Mouse (Mus musculus) intestine, embryonic 15.5 days (tissue): Measurements from ENCODE around the gene Traf7. TPM values are rescaled to one million over a fixed set of nuclear protein-coding genes. Genes with fewer than 3 reads are reported as not detected.

Source experiments
- ATAC-seq: fragments of 200-750 bp; cut with Nextera tagmentation; 2 replicates; pipeline ENCODE4 v1.8.0; 2017; ENCODE audit warnings: moderate TSS enrichment, moderate library complexity
- H3K27ac ChIP-seq: fragments of 300-500 bp; sonication (generic); 2 replicates; pipeline ENCODE4 v1.5.1; 2015; ENCODE audit warnings: mild to moderate bottlenecking, inconsistent platforms
- H3K27me3 ChIP-seq: fragments of 300-500 bp; sonication (generic); replicated peaks from 2 replicates; pipeline ENCODE4 v1.6.1; 2015; ENCODE audit warnings: inconsistent platforms
- H3K36me3 ChIP-seq: fragments of 300-500 bp; sonication (generic); 2 replicates; pipeline ENCODE4 v1.6.1; 2015; ENCODE audit warnings: inconsistent platforms
- H3K4me1 ChIP-seq: fragments of 300-500 bp; sonication (generic); replicated peaks from 2 replicates; pipeline ENCODE4 v1.6.1; 2015; ENCODE audit warnings: inconsistent platforms
- H3K4me2 ChIP-seq: fragments of 300-500 bp; sonication (generic); replicated peaks from 2 replicates; pipeline ENCODE4 v1.6.1; 2015; ENCODE audit warnings: mild to moderate bottlenecking, inconsistent platforms
- H3K4me3 ChIP-seq: fragments of 300-500 bp; sonication (generic); replicated peaks from 2 replicates; pipeline ENCODE4 v1.5.1; 2015; ENCODE audit warnings: inconsistent platforms
- H3K9ac ChIP-seq: fragments of 300-500 bp; sonication (generic); 2 replicates; pipeline ENCODE4 v1.6.1; 2015; ENCODE audit warnings: inconsistent platforms
- H3K9me3 ChIP-seq: fragments of 300-500 bp; sonication (generic); 2 replicates; pipeline ENCODE4 v1.6.1; 2016; ENCODE audit warnings: inconsistent platforms
- WGBS: fragments of 180-500 bp; shearing (Covaris S2); methylation state at CpG from one replicate; pipeline ENCODE4 v1.1.7; 2015; 5-methylcytosine and 5-hydroxymethylcytosine counted together
- polyA plus RNA-seq: library from polyadenylated mRNA; unstranded; fragments of >200 nt; fragmentation: Nextera tagmentation; extraction: Ambion mirVana; gene quantifications from 2 replicates; pipeline ENCODE4 v1.2.1, GENCODE M21; 2015

Traf7 gene
- polyA plus RNA-seq, 1 experiment from 2014 or later = 81.6 TPM

DNA sequence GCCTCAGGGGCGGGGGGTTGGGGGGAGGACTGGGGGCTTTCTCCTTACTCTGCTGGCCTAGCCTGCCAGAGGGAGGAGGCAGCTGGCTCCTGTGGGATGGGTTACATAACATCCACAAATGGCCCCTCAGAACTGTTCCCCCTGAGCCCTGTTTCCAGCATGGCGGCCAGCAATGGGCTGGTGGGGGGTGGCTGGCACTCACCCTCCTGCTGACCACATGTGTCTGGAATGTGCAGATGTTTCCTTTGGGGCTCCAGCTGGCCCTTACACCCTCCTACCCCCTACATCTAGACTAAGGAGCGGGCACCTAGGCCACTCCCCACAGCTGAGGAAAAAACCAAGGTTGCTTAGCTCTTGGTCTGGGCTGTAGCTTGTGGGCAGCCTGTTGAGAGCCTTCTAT, 31.4 kb upstream of the Traf7 start:
- Histone ChIP-seq H3K9ac (peak overlapping the region; percentile 12; the same call in 1 of the 2 replicates), H3K4me1 (peaks cover 24% of the 10 kb centered on the region), H3K9me3 (no peaks in the 10 kb centered on the region), H3K27ac (peak overlapping the region; percentile 85), H3K36me3 (no peaks in the 10 kb centered on the region), H3K4me3 (no peak overlapping the region), H3K4me2 (peak overlapping the region; percentile 33; the same call in 1 of the 2 replicates), H3K27me3 (no peaks in the 10 kb centered on the region)
- peak; percentile 69 for ATAC-seq
- WGBS = 61% methylated on average over 3 of the region's 3 CpGs

GRCm38 (mm10) chr17:24558600-24559099, 30.9 kb upstream of the Traf7 start:
- Histone ChIP-seq H3K36me3 (no peaks in the 10 kb centered on the region), H3K4me2 (peak overlapping the region; percentile 33; the same call in 1 of the 2 replicates), H3K4me1 (peaks cover 24% of the 10 kb centered on the region), H3K9ac (0 out of 2 replicates have a peak overlapping the region, but pooled peaks have one; percentile 12), H3K9me3 (no peaks in the 10 kb centered on the region), H3K4me3 (no peak overlapping the region), H3K27me3 (no peaks in the 10 kb centered on the region), H3K27ac (peak overlapping the region; percentile 85)
- 40% methylated on average over 4 of the region's 4 CpGs for WGBS
- ATAC-seq = peak; percentile 67

DNA sequence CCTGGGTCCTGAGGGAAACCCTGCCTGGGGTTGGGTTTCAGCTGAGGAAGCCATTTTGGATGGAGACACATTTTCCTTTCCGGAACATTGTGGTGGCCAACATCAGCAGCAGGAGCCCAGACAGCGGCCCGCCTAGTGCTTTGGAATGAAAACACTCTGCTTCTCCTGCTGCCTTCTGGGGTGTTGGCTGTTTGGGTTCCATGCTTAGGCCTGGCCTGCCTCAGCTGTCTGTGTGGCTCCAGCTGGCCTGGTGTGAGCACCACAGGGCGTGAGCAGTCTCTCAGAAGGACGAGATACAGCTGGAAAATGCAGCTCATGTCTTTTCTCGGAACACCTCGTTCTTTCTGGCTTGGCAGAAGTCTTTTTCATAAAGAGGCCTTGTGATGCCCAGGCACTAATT, 29.4 kb upstream of the Traf7 start:
- no peaks in the 10 kb centered on the region for H3K9me3 ChIP-seq
- no peak overlapping the region for H3K4me2 ChIP-seq
- H3K36me3 ChIP-seq = no peaks in the 10 kb centered on the region
- H3K4me1 ChIP-seq = peaks cover 26% of the 10 kb centered on the region
- no peak overlapping the region for H3K4me3 ChIP-seq
- H3K27me3 ChIP-seq = no peaks in the 10 kb centered on the region
- H3K27ac ChIP-seq = no peak overlapping the region; the same call in 1 of the 2 replicates
- WGBS = 66% methylated on average over 7 of the region's 7 CpGs
- no peak for ATAC-seq
- no peak overlapping the region for H3K9ac ChIP-seq

GRCm38 (mm10) chr17:24551050-24551444, 23.3 kb upstream of the Traf7 start:
- Histone ChIP-seq H3K27ac (no peak overlapping the region), H3K27me3 (no peaks in the 10 kb centered on the region), H3K4me1 (peaks cover 17% of the 10 kb centered on the region), H3K9me3 (no peaks in the 10 kb centered on the region), H3K36me3 (no peaks in the 10 kb centered on the region), H3K4me3 (peak overlapping the region; percentile 95), H3K4me2 (peak overlapping the region; percentile 83), H3K9ac (peak overlapping the region; percentile 97)
- 57% methylated on average over 3 of the region's 3 CpGs for WGBS
- ATAC-seq = no peak

DNA sequence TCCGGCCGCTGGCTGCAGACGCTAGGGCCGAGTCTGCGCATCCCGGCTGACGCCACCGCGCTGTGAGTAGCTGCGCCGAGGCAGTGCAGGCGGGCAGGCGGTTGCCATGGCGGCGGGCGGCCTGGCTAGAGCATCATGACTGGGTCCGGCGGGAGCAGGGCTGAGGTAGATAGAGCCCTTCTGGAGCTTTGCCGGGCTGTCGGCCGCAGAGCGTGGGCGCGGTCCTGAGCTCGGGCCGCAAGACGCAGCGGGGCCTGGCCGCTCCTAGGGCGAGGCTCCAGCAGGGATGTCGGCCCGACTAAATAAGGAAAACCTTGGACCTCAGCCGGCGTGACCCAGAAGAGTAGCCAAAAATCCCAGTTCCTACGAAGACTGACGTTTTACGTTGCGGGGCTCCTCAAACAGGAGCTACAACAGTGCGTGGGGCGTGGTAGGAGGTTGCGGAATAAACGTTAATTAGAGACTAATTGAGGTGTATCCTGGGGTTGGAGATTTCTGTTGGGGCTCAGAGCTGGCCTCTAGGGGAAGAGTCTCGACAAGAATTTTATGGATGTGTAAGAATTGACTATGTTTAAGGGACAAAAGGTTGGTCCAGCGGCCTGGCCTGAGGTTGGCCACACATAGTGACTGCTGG, 22.8 kb upstream of the Traf7 start:
- ATAC-seq = peak; percentile 68
- Histone ChIP-seq H3K9ac (peak overlapping the region; percentile 97), H3K9me3 (no peaks in the 10 kb centered on the region), H3K27ac (peak overlapping the region; percentile 98), H3K4me3 (peak overlapping the region; percentile 95), H3K4me2 (peak overlapping the region; percentile 83), H3K4me1 (peaks cover 19% of the 10 kb centered on the region), H3K36me3 (no peaks in the 10 kb centered on the region), H3K27me3 (no peaks in the 10 kb centered on the region)
- under 1% methylated on average over 44 of the region's 44 CpGs for WGBS

GRCm38 (mm10) chr17:24549618-24550415, 22.1 kb upstream of the Traf7 start, which contains the start of gene Pkd1:
Gene Pkd1 (plus strand): TSS chr17:24549834.
- peak; percentile 96 for ATAC-seq
- peak within 1 kb of the TSS; percentile 97 for H3K9ac ChIP-seq

DNA sequence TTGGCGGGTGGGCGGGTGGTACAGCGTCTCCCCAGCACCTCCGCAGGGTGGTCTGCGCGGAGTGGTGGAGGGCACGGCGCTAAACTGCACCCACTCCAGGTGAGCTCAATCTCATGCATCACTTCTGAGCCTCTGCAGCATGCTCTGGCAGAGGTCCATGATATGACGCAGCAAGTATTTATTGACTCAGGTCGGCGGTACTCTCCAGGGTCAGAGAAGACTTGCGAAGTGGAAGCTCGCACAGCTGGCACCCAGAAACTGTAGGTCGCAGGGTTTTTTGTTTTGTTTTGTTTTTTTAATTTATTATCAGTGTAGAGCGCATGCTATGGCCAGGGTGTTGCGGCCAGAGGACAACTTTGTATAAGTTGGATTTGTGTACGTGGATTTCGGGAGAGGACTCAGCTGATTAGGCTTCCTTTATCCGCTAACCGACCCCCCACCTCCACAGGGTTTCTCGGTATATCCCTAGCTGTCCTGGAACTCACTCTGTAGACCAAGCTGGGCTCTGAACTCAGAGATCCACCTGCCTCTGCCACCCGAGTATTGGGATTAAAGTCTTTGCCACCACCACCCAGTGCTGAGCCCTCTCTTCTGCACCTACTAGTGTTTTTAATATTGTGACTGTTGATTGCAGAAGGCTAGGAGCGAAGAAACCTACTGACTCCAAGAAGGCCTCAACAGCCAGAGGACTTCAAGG, 21.3 kb upstream of the Traf7 start:
- WGBS = 1% methylated on average over 23 of the region's 23 CpGs
- Histone ChIP-seq H3K4me1 (peaks cover 19% of the 10 kb centered on the region), H3K36me3 (no peaks in the 10 kb centered on the region), H3K4me3 (peak overlapping the region; percentile 95), H3K27me3 (no peaks in the 10 kb centered on the region), H3K27ac (peak overlapping the region; percentile 77), H3K9ac (peak overlapping the region; percentile 36), H3K4me2 (peak overlapping the region; percentile 83), H3K9me3 (no peaks in the 10 kb centered on the region)
- peak; percentile 37 for ATAC-seq

More at GRCm38 (mm10) chr17:24549618-24550415, 22.1 kb upstream of the Traf7 start, which contains the start of gene Pkd1:
- Histone ChIP-seq H3K36me3 (no peaks in the 10 kb centered on the region), H3K4me1 (peaks cover 19% of the 10 kb centered on the region), H3K27me3 (no peaks in the 10 kb centered on the region), H3K9me3 (no peaks in the 10 kb centered on the region), H3K4me2 (peak within 1 kb of the TSS; percentile 83), H3K27ac (peak within 1 kb of the TSS; percentile 98), H3K4me3 (peak within 1 kb of the TSS; percentile 95)
- under 1% methylated on average over 70 of the region's 72 CpGs for WGBS

- ATAC-seq = no peak
- 30% methylated on average over 9 of the region's 9 CpGs for WGBS
- peak overlapping the region; percentile 83 for H3K4me2 ChIP-seq
- no peaks in the 10 kb centered on the region for H3K27me3 ChIP-seq
- peak overlapping the region; percentile 95 for H3K4me3 ChIP-seq
- peaks cover 19% of the 10 kb centered on the region for H3K4me1 ChIP-seq
- H3K9ac ChIP-seq = no peak overlapping the region
- peak overlapping the region; percentile 11; the same call in 1 of the 2 replicates for H3K27ac ChIP-seq
- H3K36me3 ChIP-seq = no peaks in the 10 kb centered on the region
- no peaks in the 10 kb centered on the region for H3K9me3 ChIP-seq
These were observed 20.7 kb upstream of the Traf7 start for GRCm38 (mm10) chr17:24548435-24548834.

DNA sequence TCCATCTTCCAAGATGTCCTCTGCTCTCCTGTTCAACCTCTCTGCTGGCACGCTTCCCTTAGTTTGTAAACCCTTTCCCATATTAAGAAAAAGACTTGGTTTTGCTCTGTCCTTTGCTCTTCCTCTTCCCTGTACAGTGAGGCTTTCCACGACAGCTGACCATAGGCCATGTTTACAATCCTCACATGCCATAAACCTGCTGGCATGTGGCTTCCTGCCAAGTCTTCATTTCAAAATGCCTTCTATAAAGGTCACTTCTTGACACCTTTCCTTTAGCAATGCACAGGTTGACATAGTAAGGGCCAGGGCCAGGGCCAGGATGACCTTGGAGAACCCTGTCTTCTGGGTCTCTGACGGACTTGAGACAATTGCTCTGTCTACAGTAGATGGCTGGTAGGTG, 18.5 kb upstream of the Traf7 start:
- Histone ChIP-seq H3K36me3 (no peaks in the 10 kb centered on the region), H3K4me3 (no peak overlapping the region), H3K27ac (no peak overlapping the region), H3K27me3 (no peaks in the 10 kb centered on the region), H3K4me2 (no peak overlapping the region), H3K9ac (no peak overlapping the region), H3K9me3 (no peaks in the 10 kb centered on the region), H3K4me1 (peaks cover 10% of the 10 kb centered on the region)
- WGBS = 58% methylated on average over 3 of the region's 3 CpGs
- ATAC-seq = no peak

- Histone ChIP-seq H3K9ac (no peak overlapping the region), H3K27me3 (no peaks in the 10 kb centered on the region), H3K4me2 (no peak overlapping the region), H3K27ac (no peak overlapping the region), H3K9me3 (no peaks in the 10 kb centered on the region), H3K4me3 (no peak overlapping the region), H3K36me3 (no peaks in the 10 kb centered on the region), H3K4me1 (peaks cover 2% of the 10 kb centered on the region)
- no peak for ATAC-seq
- 92% methylated on average over 2 of the region's 2 CpGs for WGBS
These were observed 17.5 kb upstream of the Traf7 start for GRCm38 (mm10) chr17:24545247-24545646.

DNA sequence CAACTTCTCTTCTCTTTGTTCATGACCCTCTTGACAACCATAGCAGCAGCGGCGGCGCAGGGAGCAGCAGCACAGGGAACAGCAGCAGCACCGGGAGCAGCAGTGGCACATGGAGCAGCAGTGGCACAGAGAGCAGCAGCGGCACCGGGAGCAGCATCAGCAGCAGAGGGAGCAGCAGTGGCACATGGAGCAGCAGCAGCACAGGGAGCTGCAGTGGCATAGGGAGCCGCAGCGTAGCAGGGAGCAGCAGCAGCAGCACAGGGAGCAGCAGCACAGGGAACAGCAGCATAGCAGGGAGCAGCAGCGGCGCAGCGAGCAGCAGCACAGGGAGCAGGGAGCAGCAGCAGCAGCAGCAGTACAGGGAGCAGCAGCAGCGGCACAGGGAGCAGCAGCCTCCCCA, 16.9 kb upstream of the Traf7 start:
- Histone ChIP-seq H3K4me1 (peaks cover 2% of the 10 kb centered on the region), H3K4me2 (peak overlapping the region; percentile 43), H3K9me3 (no peaks in the 10 kb centered on the region), H3K27me3 (no peaks in the 10 kb centered on the region), H3K9ac (0 out of 2 replicates have a peak overlapping the region, but pooled peaks have one; percentile 23), H3K4me3 (no peak overlapping the region), H3K27ac (no peak overlapping the region), H3K36me3 (no peaks in the 10 kb centered on the region)
- no peak for ATAC-seq
- WGBS = 20% methylated on average over 12 of the region's 12 CpGs

GRCm38 (mm10) chr17:24540375-24540774, 12.6 kb upstream of the Traf7 start:
- 0 out of 2 replicates have a peak, but pooled peaks have one; percentile 49 for ATAC-seq
- Histone ChIP-seq H3K36me3 (no peaks in the 10 kb centered on the region), H3K9ac (no peak overlapping the region), H3K27ac (no peak overlapping the region), H3K4me2 (no peak overlapping the region), H3K9me3 (no peaks in the 10 kb centered on the region), H3K27me3 (no peaks in the 10 kb centered on the region), H3K4me1 (no peaks in the 10 kb centered on the region), H3K4me3 (no peak overlapping the region)
- 9% methylated on average over 3 of the region's 3 CpGs for WGBS
